Mouse (Mus musculus) cerebellum, postnatal 25 days (tissue): Measurements from ENCODE around the gene Emid1.

Experiments used
- DNase-seq, 2 experiments: peaks; one replicate each; pipeline ENCODE4 v3.0.0; 2021; ENCODE audit warnings: mixed read lengths in 2 of 2

The Emid1 gene

DNA sequence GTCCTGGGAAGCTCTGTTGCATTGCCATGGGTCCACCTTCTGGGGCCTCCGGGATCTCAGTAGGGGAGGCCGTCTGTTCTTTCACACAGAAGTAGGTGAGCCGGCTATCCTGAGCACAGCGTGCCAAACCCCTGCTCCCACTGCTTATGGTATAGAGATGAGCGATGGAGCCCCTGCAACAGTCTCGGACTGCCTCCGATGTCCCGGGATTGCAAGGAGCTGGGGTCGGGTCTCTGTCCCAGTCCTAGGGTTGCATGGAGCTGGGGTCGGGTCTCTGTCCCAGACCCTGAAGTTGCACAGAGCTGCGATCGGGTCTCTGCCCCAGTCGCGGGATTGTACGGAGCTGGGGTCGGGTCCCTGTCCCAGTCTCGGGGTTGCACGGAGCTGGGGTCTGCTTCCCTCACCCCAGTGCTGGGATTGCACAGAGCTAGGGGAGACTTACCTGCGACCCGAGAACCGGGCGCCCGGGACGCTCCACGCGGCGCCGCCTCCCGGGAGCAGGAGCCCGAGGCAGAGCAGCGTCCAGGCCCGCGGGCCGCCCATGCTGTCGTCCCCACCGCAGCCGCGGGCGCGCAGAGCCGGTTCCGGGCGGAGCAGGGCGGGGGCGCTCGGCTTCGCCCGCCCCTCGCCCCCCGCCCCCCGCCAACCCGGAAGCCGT, at the start of gene Emid1:
TSS of gene Emid1 (minus strand) at position 578 of the 658 bp plus-strand sequence.
- peak in 1 of 2 experiments; percentile 55 for DNase-seq

DNA sequence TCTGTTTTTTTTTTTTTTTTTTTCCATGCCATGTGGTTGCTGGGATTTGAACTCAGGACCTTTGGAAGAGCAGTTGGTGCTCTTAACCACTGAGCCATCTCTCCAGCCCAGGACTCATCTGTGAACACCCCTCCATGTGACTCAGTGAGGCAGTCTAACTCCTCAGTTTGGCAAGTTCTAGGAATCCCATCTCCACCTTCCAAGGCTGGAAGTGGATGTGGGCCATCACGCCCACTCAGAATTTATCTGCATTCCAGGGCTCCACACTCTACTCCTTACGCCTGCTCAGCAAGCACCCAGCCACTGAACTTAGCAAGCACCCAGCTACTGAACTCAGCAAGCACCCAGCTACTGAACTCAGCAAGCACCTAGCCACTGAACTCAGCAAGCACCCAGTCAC, 47.8 kb upstream of the Emid1 start:
- DNase-seq, result no peak

DNA sequence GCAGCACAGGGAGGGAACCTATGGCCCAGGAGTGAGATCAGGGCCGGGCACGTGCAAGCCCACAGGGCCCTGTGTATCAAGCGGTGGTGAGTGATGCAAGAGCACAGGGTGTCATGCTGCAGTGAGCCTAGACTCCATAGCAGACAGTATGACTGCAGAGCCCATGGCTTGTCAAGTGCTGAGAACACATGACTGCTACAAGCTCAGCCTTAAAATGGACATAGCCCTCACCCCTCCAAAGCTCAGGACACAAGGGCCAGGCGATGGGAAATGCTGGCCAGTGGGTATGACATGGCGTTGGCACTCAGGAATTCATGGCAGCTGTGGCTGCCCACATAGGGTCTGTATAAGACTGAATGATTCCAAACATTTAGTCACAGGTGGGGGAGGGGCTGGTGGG, 45.0 kb upstream of the Emid1 start:
- DNase-seq, result no peak

DNA sequence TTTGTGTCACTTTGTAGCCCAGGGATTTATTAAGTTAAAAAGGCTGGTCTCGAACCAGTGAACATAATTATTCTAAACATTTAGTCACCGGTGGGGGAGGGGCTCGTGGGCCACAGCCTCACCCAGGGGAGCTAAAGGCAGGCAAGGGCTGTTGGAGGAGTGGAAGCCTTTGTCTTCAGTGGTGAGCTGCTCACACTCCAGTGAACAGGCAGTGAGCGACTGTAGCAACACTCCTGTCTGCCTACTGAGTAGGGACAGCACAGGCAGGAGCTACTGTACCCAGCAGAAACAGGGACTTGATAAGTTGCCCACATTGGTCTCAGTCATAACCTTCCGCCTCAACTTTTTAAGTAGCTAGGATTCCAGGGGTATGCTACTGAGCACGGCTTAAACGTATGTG, 44.5 kb upstream of the Emid1 start:
- DNase-seq, result no peak

DNA sequence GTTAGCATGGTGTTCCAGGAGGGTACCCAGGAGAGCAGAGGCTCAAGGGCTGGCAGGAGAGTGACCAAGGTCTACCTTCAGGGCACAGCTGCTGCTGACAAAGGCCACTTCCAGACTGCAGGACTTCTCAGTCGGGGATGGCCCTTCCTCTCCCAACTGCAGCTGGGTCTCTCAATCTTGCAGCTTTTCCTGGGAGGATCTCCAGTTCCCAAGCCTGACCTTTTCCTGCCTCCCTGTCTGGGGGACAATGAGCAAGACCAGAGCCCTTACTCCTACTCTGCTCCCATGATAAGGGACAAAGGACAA, 41.5 kb upstream of the Emid1 start:
- no peak for DNase-seq

DNA sequence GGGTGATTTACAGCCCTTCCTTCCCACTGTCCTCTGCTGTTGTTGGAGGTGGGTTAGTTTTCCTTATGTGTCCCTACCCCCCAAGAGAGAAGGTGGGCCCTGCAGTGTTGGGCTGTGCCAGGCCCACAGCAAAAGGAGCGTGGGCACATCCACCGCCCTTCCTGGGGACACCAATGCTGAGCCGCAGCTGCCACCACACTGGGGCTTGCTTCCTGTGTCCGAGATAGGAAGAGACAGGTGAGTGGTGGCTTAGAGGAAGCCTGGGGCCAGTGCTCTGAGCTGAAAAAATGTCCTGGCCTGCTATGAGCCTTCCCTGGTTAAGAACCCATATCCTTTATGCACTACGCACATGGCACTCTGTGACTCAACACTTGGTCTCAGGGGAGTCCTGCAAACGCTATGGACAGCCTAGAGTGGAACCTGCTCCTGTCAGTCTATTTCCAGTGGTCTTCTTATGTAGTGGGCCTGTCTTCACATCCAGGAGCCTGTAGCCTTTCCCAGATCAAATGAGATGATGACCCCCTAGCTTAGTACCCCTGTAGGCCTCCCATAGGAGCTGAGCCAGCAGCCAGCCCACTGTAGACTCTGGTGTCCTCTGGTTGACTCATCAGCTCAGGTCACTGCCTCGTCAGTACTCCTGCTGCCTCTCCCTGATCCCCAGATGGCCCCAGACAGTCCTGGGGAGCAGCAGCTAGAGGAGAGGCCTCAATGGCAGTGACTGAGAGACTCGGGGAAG, 41.0 kb upstream of the Emid1 start:
- no peak for DNase-seq

DNA sequence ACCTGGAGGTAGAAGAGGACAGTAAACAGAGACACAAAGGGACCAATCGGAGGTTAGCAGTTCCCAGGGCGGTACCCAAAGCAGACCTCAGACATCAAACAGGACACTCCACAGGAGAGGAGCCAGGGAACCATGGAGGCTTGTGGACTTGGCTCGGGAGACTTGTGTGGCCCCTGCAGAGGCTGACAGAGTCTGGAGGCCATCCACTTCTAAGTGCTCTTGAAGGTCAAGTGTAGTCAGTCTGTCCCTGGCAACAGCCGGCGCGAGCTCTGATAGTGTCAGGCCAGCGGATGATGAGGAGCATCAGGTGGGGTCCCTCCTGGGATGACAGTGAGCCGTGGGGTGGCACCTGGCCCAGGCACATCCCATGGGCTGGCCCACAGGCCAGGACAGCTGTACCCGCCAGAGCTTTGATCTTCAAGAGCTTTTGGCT, 40.0 kb upstream of the Emid1 start:
- no peak for DNase-seq

DNA sequence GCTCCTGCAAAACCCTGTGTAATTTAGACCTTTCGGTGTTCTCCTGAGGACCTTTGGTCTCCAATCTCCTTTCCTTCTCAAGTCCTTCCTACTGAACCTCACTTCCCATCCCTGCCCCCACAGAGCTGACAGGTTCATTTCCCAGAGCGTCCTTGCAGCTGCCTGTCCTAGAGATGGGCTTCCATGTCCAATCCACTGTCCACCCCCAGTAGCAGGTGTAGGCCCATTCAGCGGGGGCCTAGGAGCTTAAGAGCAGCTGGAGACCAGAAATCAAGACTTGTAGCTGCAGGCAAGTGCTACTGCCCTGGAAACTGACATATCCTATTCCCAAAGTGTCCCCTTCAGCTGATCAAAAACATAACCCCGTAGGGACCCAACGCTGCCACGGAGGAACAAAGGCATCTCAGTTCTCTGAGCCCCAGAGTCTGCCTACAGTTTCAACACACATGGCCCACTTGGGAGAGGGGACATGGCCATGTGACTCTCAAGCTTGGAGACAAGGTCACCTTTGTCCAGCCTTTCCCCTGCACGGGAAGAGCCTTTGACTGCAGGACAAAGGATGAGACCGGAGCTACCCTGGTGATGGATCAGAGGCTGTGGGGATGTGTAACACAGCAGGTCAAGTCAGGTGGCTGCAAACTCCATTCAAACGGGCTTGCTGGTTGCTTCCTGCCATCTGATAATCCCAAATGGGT, 37.3 kb upstream of the Emid1 start:
- no peak for DNase-seq

DNA sequence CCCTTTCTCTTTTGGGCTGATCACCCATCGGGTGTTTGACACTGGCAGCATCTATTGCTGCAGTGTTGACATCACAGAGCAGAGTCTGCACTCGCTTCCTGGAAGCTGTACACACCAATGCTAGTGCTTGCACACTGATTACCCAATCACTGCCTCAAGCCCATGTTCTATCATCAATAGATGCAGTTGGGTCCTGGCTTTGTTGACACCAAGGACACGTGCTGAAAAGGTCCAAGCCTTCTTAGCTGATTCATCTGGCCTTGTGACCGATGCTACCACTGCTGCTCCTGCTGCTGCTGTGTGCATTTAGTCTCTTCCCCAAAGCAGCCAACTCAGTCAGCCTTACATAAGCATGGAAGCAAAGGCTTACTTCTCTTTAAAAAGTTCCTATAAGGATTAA, 36.1 kb upstream of the Emid1 start:
- DNase-seq, result no peak

DNA sequence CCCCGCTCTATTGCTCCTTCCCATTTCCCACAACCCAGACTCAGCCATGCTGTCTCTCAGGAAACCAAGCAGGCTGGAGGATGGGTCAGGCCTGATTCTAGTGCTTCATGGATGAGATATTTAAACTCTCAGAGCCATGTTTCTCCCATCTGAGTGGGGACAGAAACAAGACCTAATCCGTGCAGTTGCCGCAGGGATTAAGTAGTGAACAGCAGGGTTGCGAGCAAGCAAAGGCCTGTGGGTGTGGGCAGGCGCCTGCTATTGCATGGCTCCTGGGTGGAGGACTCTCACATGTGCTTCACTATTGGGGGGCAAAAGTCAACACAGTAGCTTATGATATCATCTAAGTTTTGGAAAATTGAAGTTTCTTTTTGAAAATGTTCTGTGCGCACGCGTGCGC, 32.8 kb upstream of the Emid1 start:
- DNase-seq, result no peak

DNA sequence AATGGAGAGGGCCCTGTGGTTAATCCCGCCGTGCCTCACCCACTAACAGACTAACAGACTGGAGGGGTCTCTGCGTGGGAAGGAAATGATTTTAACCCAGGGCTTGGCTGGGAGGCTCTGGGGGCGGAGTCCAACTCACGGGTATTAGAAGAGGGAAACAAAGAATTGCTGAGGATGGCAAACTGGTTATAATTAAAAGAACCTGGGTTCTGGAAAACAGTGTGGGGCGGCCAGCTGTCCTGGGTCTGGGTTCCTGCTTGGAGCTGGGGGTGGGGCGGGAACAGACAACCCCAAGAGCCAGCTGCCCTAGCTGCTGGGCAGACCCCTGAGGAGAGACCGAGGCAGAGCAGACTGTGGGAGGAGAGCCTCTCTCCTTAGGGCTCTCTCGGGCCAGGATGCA, 32.2 kb upstream of the Emid1 start:
- no peak for DNase-seq

DNA sequence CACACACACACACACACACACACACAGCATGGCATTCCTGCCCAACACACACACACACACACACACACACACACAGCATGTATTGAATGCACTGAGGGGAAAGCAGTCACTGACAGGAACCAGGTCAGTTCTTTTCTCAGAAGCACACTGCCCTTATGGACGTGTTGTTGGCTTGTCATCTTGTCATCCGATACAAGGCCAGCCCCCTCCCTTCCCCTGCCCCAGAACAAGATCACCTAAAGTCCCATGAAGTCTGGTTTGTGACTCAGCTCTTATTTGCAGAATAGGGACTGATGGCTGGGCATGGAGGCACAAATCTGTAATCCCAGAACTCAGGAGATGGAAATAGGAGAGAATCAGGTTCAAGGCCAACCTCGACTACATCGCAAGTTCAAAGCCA, 30.8 kb upstream of the Emid1 start:
- no peak for DNase-seq

DNA sequence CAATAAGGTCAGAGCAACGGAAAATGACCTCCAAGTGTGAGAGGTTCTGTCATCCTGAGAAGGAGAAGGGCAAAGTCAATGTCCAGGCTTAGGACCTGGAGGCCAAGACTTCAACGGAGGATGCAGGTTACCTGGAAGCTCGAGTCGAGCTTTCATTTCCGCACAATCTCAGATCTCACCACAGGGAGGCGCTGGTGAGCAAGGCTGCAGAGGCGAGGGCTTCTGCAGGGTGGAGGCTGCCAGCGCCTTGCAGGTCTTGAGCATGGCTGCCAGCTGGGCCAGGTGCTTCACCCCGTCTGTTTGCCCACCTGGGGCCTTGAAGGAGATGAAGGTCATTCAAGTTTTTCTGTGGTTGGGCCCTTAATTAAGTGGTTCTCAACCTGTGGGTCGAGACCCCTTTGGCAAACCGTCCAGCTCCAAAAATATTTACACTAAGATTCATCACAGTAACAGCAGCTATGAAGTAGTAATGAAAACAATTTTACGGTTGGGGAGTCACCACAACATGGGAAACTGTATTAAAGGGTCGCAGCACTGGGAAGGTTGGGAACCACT, 29.9 kb upstream of the Emid1 start:
- peak; percentile 90 to 92 for DNase-seq

DNA sequence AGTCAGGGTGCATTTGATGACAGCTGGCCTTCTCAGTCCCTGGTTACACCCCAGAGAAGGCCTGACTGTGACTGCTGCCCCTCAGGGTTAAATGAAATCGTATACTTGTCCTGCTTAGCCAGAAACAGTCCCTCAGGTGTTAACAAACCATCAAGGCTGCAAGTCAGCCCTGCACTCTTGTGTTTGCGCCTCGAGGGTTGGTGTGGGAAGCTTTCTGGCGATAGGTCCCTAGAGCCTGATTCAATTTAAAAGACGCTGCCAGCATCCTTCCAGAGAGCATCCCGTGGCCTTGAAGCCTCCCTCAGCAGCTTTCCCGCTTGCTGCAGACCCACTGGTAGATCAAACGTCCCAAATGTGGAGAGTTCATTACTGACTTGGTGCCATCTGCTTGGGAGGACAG, 27.3 kb upstream of the Emid1 start:
- DNase-seq, result no peak

DNA sequence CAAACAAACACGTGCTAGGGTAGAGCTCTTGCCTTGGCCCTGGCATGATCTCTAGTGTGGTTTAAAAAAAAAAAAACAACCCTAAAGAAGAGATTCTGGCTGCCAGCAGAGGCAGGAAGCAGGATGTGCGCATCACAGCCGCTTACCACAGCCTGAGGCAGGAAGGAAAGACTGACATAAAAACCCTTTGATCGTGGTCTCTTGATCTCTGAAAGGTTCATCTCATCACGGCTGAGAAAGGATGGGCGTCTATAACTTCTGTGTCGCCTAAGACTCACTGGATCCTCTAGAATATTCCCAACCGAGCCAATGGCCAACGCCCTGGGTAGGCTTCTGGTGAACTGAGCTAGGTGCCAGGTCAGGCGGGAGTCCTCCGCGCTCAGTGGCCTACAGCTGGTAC, 25.1 kb upstream of the Emid1 start:
- DNase-seq, result no peak

DNA sequence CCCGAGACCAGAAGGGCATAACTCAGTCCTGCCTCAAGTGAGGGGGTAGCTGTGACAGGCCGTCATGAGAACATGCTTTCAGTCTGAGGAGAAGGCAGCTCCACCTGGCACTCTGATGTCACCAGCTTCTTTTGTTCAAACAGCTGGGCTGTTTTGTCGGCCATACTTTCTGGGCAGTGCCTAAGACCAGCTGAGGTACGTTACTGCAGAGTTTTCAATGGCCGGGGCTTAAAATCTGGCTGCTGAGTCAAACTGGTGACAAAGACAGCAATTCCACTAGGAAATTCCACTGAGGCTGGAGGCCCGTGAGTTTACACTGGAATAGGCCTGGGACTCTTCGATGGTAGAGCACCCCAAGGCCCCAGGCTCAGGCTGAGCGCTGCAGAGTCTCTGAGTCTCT, 24.6 kb upstream of the Emid1 start:
- no peak for DNase-seq

DNA sequence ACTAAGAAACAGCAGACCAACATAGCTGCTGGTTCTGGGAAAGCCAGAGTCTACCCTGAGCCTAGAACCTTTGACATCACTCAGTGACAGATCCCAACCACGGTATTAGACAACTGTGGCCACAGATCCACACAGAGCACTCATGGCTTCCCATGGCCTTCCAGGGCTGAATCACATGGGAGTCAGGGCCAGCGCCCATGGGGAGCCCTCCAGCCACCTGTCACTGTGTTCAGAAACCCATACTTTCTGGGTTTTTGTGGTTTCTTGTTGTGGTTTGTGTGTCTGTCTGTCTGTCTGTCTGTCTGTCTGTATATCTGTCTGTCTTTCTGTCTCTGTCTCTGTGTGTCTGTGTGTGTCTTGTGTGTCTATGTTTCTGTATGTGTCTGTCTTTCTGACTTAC, 23.8 kb upstream of the Emid1 start:
- DNase-seq, result no peak

DNA sequence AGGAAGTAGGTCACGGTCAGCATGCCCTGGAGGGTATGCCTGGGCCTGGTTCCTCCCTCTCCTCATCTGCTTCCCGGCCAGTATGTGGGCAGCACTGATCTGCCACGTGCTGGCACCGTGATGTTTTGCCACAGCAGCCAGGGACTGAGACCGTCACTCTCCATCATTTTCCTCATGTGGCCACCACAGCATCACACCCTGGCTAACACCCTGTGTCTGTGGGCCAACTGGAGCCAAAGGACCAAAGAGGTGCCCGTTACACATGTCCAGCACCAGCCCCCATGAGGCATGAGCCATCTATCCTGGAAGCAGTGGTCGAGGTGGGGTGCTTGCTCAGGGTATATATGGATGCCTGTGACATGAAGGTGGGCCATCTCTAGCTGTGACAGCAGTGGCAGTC, 23.1 kb upstream of the Emid1 start:
- no peak for DNase-seq

DNA sequence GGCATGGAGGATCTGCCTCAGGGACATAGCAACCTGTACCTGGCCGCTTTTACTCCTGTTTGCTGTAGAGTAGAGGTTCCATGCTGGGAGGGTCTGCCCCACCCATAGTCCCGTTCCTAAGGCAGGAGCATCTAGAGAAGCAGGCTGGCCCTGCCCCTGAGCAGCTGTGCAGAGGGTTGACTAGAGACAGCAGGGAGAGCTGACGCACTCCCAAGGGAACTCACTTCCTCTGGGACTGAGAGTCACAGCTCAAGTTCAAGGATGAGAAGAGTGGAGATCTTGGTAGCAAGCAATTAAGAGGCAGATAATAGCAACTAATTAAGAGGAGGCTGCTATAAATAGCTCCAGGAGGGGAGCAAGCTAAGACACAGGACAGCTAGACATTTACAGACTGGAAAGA, 20.8 kb upstream of the Emid1 start:
- no peak for DNase-seq

DNA sequence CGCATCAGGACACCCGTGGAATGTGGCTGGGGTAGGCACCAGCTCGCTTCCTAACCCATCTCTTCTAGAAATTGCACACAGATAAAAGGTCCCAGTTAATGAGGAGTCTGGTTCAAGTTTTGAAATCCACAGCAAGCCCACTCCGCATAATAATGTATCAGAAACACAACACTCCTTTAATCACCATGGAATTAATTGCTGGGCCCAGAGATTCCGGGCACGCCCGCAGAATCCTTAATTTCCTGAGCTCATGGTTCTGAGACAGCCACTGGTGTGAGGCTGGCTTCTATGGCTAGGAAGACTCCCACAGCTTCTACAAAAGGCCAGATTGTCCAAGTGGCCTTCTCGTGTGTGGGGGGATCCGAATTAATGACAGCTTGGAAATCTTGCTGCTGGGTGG, 15.3 kb upstream of the Emid1 start:
- DNase-seq, result no peak

DNA sequence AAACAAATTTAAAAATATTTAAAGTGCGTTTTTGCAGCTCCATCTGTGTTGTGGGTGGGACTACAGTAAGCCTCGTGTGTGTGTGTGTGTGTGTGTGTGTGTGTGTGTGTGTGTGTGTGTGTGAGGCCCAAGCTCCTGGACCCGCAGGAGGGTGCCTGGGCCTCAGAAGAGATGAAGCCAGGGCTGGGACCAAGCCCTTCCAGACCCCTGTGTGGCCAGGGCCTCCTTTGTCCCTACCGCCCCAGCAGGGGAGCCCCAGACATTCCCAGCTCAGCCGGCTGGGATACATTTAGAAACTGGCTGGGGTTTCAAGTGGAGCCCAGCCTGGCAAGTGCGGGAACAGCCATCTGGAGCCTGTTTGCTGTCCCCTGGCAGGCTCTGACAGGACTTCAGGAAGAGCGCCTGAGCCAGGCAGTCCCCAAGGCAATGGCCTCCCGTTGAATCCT, 13.4 kb upstream of the Emid1 start:
- DNase-seq, result peak; percentile 89 to 90

DNA sequence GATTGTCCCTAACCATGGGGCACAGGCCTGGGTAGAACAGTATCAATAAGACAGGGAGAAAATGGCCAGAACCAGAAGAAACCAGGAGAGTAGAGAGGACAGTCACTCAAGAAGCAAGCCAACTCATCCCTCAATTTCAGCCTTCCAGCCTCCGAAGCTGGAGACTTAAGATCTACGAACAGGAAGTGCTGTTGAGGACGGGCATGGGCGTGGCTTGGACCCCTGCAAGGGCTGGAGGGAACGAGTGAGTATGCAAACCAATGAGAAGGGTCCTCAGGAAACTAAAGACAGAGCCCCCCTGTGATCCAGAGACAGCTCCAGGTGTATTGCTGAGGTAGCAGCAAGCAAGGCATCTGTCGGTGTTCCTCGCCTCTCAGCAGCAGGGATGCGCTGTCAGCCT, 12.3 kb upstream of the Emid1 start:
- DNase-seq, result no peak

DNA sequence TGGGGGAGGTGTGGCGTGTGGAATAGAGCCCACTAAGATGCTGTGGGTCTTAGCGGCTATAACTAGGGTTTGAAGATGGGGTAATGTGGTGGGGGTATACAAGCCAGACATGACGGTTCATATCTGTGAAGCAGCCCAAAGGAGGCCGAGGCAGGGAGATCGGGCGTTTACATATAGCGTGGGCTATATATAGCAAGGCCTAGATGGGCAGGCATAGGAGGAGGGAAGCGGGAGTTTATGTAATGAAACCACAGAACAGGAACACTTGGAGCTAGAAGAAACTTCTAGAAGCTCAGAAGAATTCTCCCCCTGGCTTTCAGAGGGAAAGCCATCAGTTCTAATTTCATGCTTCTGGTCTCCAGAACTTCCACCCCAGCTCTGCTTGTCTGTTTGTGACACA, 11.4 kb upstream of the Emid1 start:
- DNase-seq, result no peak
